Mouse (Mus musculus) monocyte, adult 5-6 weeks (primary cell): ENCODE data around the gene Sit1. TPM values are rescaled to one million over a fixed set of nuclear protein-coding genes. Genes with fewer than 3 reads are reported as not detected.
"Not testable (repeated sequence)": the region's sequence is repeated elsewhere in the genome, so short reads cannot be mapped to it uniquely, and the experiment has no call there.

Source experiments
- ATAC-seq: fragments of 153-309, 156-312 bp; replicated peaks from 2 replicates; pipeline ENCODE4 v1.8.0; 2017; ENCODE audit warnings: mild to moderate bottlenecking; ENCODE audit not compliant: low TSS enrichment, insufficient number of reproducible peaks, severe bottlenecking, poor library complexity, low FRiP score
- total RNA-seq: library from RNA; stranded (forward); fragments of 200-1000, 200-491, 200-594 nt; gene quantifications from 3 replicates; pipeline ENCODE4 v1.2.3, GENCODE M21; 2017

Sit1 gene
- total RNA-seq, 1 experiment from 2014 or later, result 5.0 TPM

- no peak for ATAC-seq
Measured at GRCm38 (mm10) chr4:43504269-43504668, 20.7 kb upstream of the Sit1 start.

- ATAC-seq, result no peak
Measured at GRCm38 (mm10) chr4:43503506-43503905, 20.0 kb upstream of the Sit1 start.

GRCm38 (mm10) chr4:43503041-43503440 lies 19.5 kb upstream of the Sit1 start:
- ATAC-seq, result no peak

GRCm38 (mm10) chr4:43499407-43500333 lies 16.1 kb upstream of the Sit1 start, which contains the start of gene Arhgef39:
TSS of gene Arhgef39 (minus strand) at chr4:43499695.
- peak; percentile 20; the same call in 1 of the 2 replicates for ATAC-seq

GRCm38 (mm10) chr4:43498983-43499382 lies 15.4 kb upstream of the Sit1 start:
- no peak for ATAC-seq

GRCm38 (mm10) chr4:43497946-43498345 lies 14.4 kb upstream of the Sit1 start:
- ATAC-seq, result no peak

- ATAC-seq, result no peak
Measured at GRCm38 (mm10) chr4:43497405-43497804, 13.9 kb upstream of the Sit1 start.

GRCm38 (mm10) chr4:43496587-43496986 lies 13.1 kb upstream of the Sit1 start:
- ATAC-seq, result no peak

GRCm38 (mm10) chr4:43493846-43494240 lies 10.3 kb upstream of the Sit1 start:
- no peak for ATAC-seq

GRCm38 (mm10) chr4:43493186-43493845 lies 9.8 kb upstream of the Sit1 start:
- peak; percentile 52 for ATAC-seq

- ATAC-seq, result peak; percentile 91
Measured at GRCm38 (mm10) chr4:43492821-43493185, 9.3 kb upstream of the Sit1 start, which contains the start of gene Ccdc107. TSS of gene Ccdc107 (plus strand) at chr4:43492900.

- ATAC-seq, result 0 out of 2 replicates have a peak, but pooled peaks have one; percentile 11
Measured at GRCm38 (mm10) chr4:43492101-43492820, 8.7 kb upstream of the Sit1 start.

- ATAC-seq, result no peak
Measured at GRCm38 (mm10) chr4:43490801-43491200, 7.3 kb upstream of the Sit1 start.

GRCm38 (mm10) chr4:43489611-43490010 lies 6.1 kb upstream of the Sit1 start:
- ATAC-seq, result no peak

GRCm38 (mm10) chr4:43485666-43486065 lies 2.1 kb upstream of the Sit1 start:
- ATAC-seq, result not testable (repeated sequence)

- no peak for ATAC-seq
Measured at GRCm38 (mm10) chr4:43482591-43482990, 943 bp downstream of the Sit1 start.

- no peak for ATAC-seq
Measured at GRCm38 (mm10) chr4:43481894-43482456, 1.6 kb downstream of the Sit1 start.

GRCm38 (mm10) chr4:43480985-43481384 lies 2.5 kb downstream of the Sit1 start:
- no peak for ATAC-seq
